Mouse (Mus musculus) midbrain, embryonic 14.5 days (tissue): ENCODE measurements around the gene Ccdc91. TPM values are rescaled to one million over a fixed set of nuclear protein-coding genes. Genes with fewer than 3 reads are reported as not detected.
A peak's percentile ranks its signal among the peaks of the same experiment; 100 is the strongest.

Experiments
- ATAC-seq: fragments of 200-750 bp; cut with Nextera tagmentation; 2 replicates; pipeline ENCODE4 v1.8.0; 2017; ENCODE audit warnings: moderate number of reproducible peaks, moderate library complexity; ENCODE audit not compliant: low FRiP score, low TSS enrichment
- DNase-seq: peaks from one replicate; pipeline ENCODE4 v3.0.0-alpha.2; 2015
- H3K27ac ChIP-seq: fragments of 300-500 bp; sonication (generic); replicated peaks from 2 replicates; pipeline ENCODE4 v1.5.1; 2014; ENCODE audit warnings: mild to moderate bottlenecking, low read depth, low read length, moderate library complexity
- H3K27me3 ChIP-seq: fragments of 300-500 bp; sonication (generic); 2 replicates; pipeline ENCODE4 v1.6.1; 2014; ENCODE audit warnings: low read length, control low read depth, mixed read lengths; ENCODE audit not compliant: control insufficient read depth, insufficient read depth
- H3K36me3 ChIP-seq: fragments of 300-500 bp; sonication (generic); 2 replicates; pipeline ENCODE4 v1.6.1; 2014; ENCODE audit warnings: low read length, control low read depth; ENCODE audit not compliant: control insufficient read depth, insufficient read depth
- H3K4me1 ChIP-seq: fragments of 300-500 bp; sonication (generic); 2 replicates; pipeline ENCODE4 v1.6.1; 2014; ENCODE audit warnings: mild to moderate bottlenecking, antibody characterized with exemption, low read length, control low read depth; ENCODE audit not compliant: control insufficient read depth, insufficient read depth
- H3K4me2 ChIP-seq: fragments of 300-500 bp; sonication (generic); 2 replicates; pipeline ENCODE4 v1.6.1; 2014; ENCODE audit warnings: mild to moderate bottlenecking, low read length, moderate library complexity
- H3K4me3 ChIP-seq: fragments of 300-500 bp; sonication (generic); replicated peaks from 2 replicates; pipeline ENCODE4 v1.5.1; 2014; ENCODE audit warnings: low read depth, low read length
- H3K9ac ChIP-seq: fragments of 300-500 bp; sonication (generic); replicated peaks from 2 replicates; pipeline ENCODE4 v1.6.1; 2014; ENCODE audit warnings: mild to moderate bottlenecking, low read length, moderate library complexity
- H3K9me3 ChIP-seq: fragments of 300-500 bp; sonication (generic); 2 replicates; pipeline ENCODE4 v1.6.1; 2016; ENCODE audit warnings: low read length, control low read depth, mixed read lengths; ENCODE audit not compliant: control insufficient read depth
- WGBS: fragments of 180-500 bp; shearing (Covaris S2); extraction: QIAGEN DNeasy Blood & Tissue Kit; methylation state at CpG from one replicate; pipeline ENCODE4 v1.1.7; 2014; 5-methylcytosine and 5-hydroxymethylcytosine counted together
- polyA plus RNA-seq: library from polyadenylated mRNA; unstranded; fragments of >200 nt; fragmentation: Nextera tagmentation; extraction: Ambion mirVana; gene quantifications from 2 replicates; pipeline ENCODE4 v1.2.1, GENCODE M21; 2014

Gene Ccdc91
- 33.1 and 37.7 TPM in 2 replicates for polyA plus RNA-seq

GRCm38 (mm10) chr6:147475727-147476613, at the start of gene Ccdc91:
Ccdc91 (plus strand) TSS chr6:147475828.
- peak within 1 kb of the TSS; percentile 89 for H3K9ac ChIP-seq
- H3K27ac ChIP-seq, result peak within 1 kb of the TSS; percentile 84
- H3K9me3 ChIP-seq, result no peaks in the 10 kb centered on the region
- H3K36me3 ChIP-seq, result no peaks in the 10 kb centered on the region
- 0 out of 2 replicates have a peak, but pooled peaks cover 10% of the 10 kb centered on the region for H3K4me1 ChIP-seq
- peak within 1 kb of the TSS; percentile 70 for H3K4me3 ChIP-seq
- peak; percentile 95 for ATAC-seq
- peak; percentile 94 for DNase-seq
- H3K27me3 ChIP-seq, result no peaks in the 10 kb centered on the region
- WGBS, result under 1% methylated on average over 74 of the region's 78 CpGs
- H3K4me2 ChIP-seq, result peak within 1 kb of the TSS; percentile 90

DNA sequence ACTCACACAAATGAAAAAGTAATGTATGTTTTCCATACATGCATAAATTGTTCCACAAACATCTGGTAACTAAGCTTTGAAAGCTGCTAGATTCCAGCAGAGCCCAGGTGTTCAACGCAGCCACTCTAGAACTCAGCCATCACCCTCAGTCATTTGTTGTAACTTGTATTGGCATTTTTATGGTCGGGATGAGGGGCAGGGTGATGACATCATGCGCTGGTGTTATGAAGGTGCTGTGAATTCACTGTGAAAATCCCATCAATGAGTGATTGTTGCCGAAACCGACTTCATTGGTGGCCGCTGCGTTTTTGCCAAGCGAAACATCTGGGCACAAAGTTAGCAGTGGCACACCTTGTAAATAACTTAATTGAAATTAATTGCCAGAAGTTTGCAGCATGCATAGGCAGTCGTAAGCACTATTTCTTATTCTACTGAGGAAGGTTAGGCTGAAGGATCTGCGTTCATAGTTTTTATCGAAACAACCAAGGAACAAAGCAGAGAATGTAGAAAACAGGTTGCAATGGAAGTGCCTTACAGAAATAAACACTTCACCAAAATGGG, 48.6 kb upstream of the Ccdc91 start:
- Histone ChIP-seq H3K27me3 (no peaks in the 10 kb centered on the region), H3K27ac (no peak overlapping the region), H3K9ac (no peak overlapping the region), H3K4me3 (no peak overlapping the region), H3K4me1 (no peaks in the 10 kb centered on the region), H3K36me3 (no peaks in the 10 kb centered on the region), H3K9me3 (no peaks in the 10 kb centered on the region), H3K4me2 (no peak overlapping the region)
- WGBS, result 91% methylated on average over 11 of the region's 11 CpGs
- no peak for DNase-seq
- no peak for ATAC-seq

- H3K4me2 ChIP-seq, result no peak overlapping the region
- H3K4me1 ChIP-seq, result no peaks in the 10 kb centered on the region
- no peak for ATAC-seq
- no peak overlapping the region for H3K27ac ChIP-seq
- WGBS, result 92% methylated on average over 5 of the region's 5 CpGs
- no peaks in the 10 kb centered on the region for H3K9me3 ChIP-seq
- H3K4me3 ChIP-seq, result no peak overlapping the region
- H3K27me3 ChIP-seq, result no peaks in the 10 kb centered on the region
- no peaks in the 10 kb centered on the region for H3K36me3 ChIP-seq
- no peak for DNase-seq
- no peak overlapping the region for H3K9ac ChIP-seq
Measured at GRCm38 (mm10) chr6:147455775-147456174, 19.9 kb upstream of the Ccdc91 start.

GRCm38 (mm10) chr6:147458637-147459301, 16.9 kb upstream of the Ccdc91 start:
- Histone ChIP-seq H3K9me3 (no peaks in the 10 kb centered on the region), H3K4me2 (no peak overlapping the region), H3K9ac (no peak overlapping the region), H3K4me1 (no peaks in the 10 kb centered on the region), H3K4me3 (no peak overlapping the region), H3K36me3 (no peaks in the 10 kb centered on the region), H3K27me3 (no peaks in the 10 kb centered on the region), H3K27ac (no peak overlapping the region)
- DNase-seq, result no peak
- ATAC-seq, result no peak
- WGBS, result 86% methylated on average over 11 of the region's 11 CpGs

DNA sequence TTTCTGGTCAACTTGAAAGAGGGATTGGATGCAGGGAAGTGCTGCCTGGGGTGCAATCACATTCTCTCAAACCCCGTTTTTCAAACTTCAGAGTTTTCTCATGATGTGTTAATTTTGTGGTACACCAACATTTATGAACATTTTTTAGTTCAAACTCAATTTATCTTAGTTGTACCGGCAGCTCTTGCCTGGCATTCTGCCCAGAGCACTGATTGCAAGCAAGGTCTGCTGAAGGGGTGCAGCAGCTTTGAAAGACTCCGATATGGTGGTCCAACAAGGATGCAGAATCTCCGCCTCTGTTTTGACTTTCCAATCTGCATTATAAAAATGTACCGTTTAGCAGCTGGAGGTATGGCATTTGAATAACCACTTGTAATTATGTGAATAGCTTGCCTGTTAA, 5.6 kb upstream of the Ccdc91 start:
- H3K4me2 ChIP-seq, result no peak overlapping the region
- WGBS, result 72% methylated on average over 5 of the region's 5 CpGs
- H3K27ac ChIP-seq, result no peak overlapping the region
- DNase-seq, result no peak
- no peaks in the 10 kb centered on the region for H3K27me3 ChIP-seq
- no peaks in the 10 kb centered on the region for H3K36me3 ChIP-seq
- H3K4me1 ChIP-seq, result no peaks in the 10 kb centered on the region
- H3K9me3 ChIP-seq, result no peaks in the 10 kb centered on the region
- no peak for ATAC-seq
- no peak overlapping the region for H3K9ac ChIP-seq
- H3K4me3 ChIP-seq, result no peak overlapping the region

GRCm38 (mm10) chr6:147481141-147481540, 5.5 kb downstream of the Ccdc91 start:
- Histone ChIP-seq H3K4me3 (no peak overlapping the region), H3K4me1 (0 out of 2 replicates have a peak, but pooled peaks cover 7% of the 10 kb centered on the region), H3K9me3 (no peaks in the 10 kb centered on the region), H3K9ac (no peak overlapping the region), H3K27me3 (no peaks in the 10 kb centered on the region), H3K27ac (no peak overlapping the region), H3K36me3 (no peaks in the 10 kb centered on the region), H3K4me2 (no peak overlapping the region)
- 92% methylated on average over 5 of the region's 5 CpGs for WGBS
- no peak for ATAC-seq
- DNase-seq, result no peak

- no peak overlapping the region for H3K27ac ChIP-seq
- no peak for ATAC-seq
Measured at GRCm38 (mm10) chr6:147490120-147490519, 14.5 kb downstream of the Ccdc91 start.

GRCm38 (mm10) chr6:147492551-147492950, 16.9 kb downstream of the Ccdc91 start:
- Histone ChIP-seq H3K9me3 (no peaks in the 10 kb centered on the region), H3K9ac (no peak overlapping the region), H3K27ac (no peak overlapping the region), H3K4me3 (no peak overlapping the region), H3K36me3 (no peaks in the 10 kb centered on the region), H3K27me3 (no peaks in the 10 kb centered on the region), H3K4me2 (no peak overlapping the region), H3K4me1 (no peaks in the 10 kb centered on the region)
- WGBS, result 97% methylated on average over 4 of the region's 4 CpGs
- no peak for ATAC-seq
- no peak for DNase-seq

More at GRCm38 (mm10) chr6:147490120-147490519, 14.5 kb downstream of the Ccdc91 start:
- no peak overlapping the region for H3K4me2 ChIP-seq
- no peaks in the 10 kb centered on the region for H3K4me1 ChIP-seq
- no peak overlapping the region for H3K9ac ChIP-seq
- 91% methylated on average over 3 of the region's 3 CpGs for WGBS
- no peak overlapping the region for H3K4me3 ChIP-seq
- no peaks in the 10 kb centered on the region for H3K27me3 ChIP-seq
- DNase-seq, result no peak
- H3K36me3 ChIP-seq, result no peaks in the 10 kb centered on the region
- no peaks in the 10 kb centered on the region for H3K9me3 ChIP-seq
